Mouse (Mus musculus) left cerebral cortex, adult 8-10 months (tissue): ENCODE data around the gene Ccdc106. TPM values are rescaled to one million over a fixed set of nuclear protein-coding genes. Genes with fewer than 3 reads are reported as not detected.
"Not testable (repeated sequence)": the region's sequence is repeated elsewhere in the genome, so short reads cannot be mapped to it uniquely, and the experiment has no call there.

Experiments used
- DNase-seq, 2 experiments: peaks; one replicate each; pipeline ENCODE4 v3.0.0; 2022; ENCODE audit warnings: low spot score in 2 of 2
- total RNA-seq, 4 experiments: library from RNA; stranded (reverse); gene quantifications; 2 replicates each; pipeline ENCODE4 v1.2.4; 2022

Ccdc106 gene
- 10 to 100 TPM; 55.7 to 63.0 (median 59.8) TPM for total RNA-seq

GRCm38 (mm10) chr7:5020000-5020681 is at the start of gene Ccdc106, which contains the start of gene Zfp865:
TSS of gene Ccdc106 (plus strand) at chr7:5020553.
TSS of gene Zfp865 (plus strand) at chr7:5020376.
- DNase-seq, result peak; percentile 98 to 99

GRCm38 (mm10) chr7:4971068-4971467 is 49.3 kb upstream of the Ccdc106 start, which contains the start of gene Sbk3:
TSS of gene Sbk3 (minus strand) at chr7:4971168.
- no peak for DNase-seq

GRCm38 (mm10) chr7:4971710-4972109 is 48.6 kb upstream of the Ccdc106 start:
- no peak for DNase-seq

GRCm38 (mm10) chr7:4972321-4973047 is 47.9 kb upstream of the Ccdc106 start:
- DNase-seq, result no peak

- no peak for DNase-seq
These were observed 44.9 kb upstream of the Ccdc106 start for GRCm38 (mm10) chr7:4975455-4975854.

GRCm38 (mm10) chr7:4976832-4977231 is 43.5 kb upstream of the Ccdc106 start:
- no peak for DNase-seq

- no peak for DNase-seq
These were observed 32.1 kb upstream of the Ccdc106 start for GRCm38 (mm10) chr7:4988250-4988649.

GRCm38 (mm10) chr7:4993347-4993998 is 26.9 kb upstream of the Ccdc106 start:
- peak in 1 of 2 experiments; percentile 23 for DNase-seq

GRCm38 (mm10) chr7:4993999-4994788 is 26.2 kb upstream of the Ccdc106 start:
- peak in 1 of 2 experiments; percentile 12 for DNase-seq

GRCm38 (mm10) chr7:4995268-4996002 is 24.9 kb upstream of the Ccdc106 start:
- peak in 1 of 2 experiments; percentile 21 for DNase-seq

- peak; percentile 82 to 92 for DNase-seq
These were observed 24.1 kb upstream of the Ccdc106 start, which contains the start of gene Zfp579 for GRCm38 (mm10) chr7:4996003-4996895. TSS of gene Zfp579 (minus strand) at chr7:4996158.

GRCm38 (mm10) chr7:4996934-4997333 is 23.4 kb upstream of the Ccdc106 start:
- no peak for DNase-seq

- no peak for DNase-seq
These were observed 20.5 kb upstream of the Ccdc106 start for GRCm38 (mm10) chr7:4999876-5000275.

- not testable (repeated sequence) for DNase-seq
These were observed 17.5 kb upstream of the Ccdc106 start for GRCm38 (mm10) chr7:5002876-5003275.

GRCm38 (mm10) chr7:5008229-5008628 is 12.1 kb upstream of the Ccdc106 start:
- no peak for DNase-seq

GRCm38 (mm10) chr7:5012681-5013513 is 7.5 kb upstream of the Ccdc106 start:
- DNase-seq, result no peak

GRCm38 (mm10) chr7:5014251-5015117 is 5.9 kb upstream of the Ccdc106 start, which contains the start of the genes Zfp524 and Fiz1:
TSS of gene Zfp524 (plus strand) at chr7:5014415.
TSS of gene Fiz1 (minus strand) at chr7:5014697.
- DNase-seq, result peak; percentile 95 to 96
